Mouse (Mus musculus) cerebellum, adult 18-20 months (tissue): ENCODE results near the gene 2810408A11Rik.
A peak's percentile ranks its signal among the peaks of the same experiment; 100 is the strongest.

Experiments used
- DNase-seq, 2 experiments: peaks; one replicate each; pipeline ENCODE4 v3.0.0; 2021

Gene 2810408A11Rik

GRCm38 (mm10) chr11:69900471-69901405 is at the start of gene 2810408A11Rik, which contains the start of gene Neurl4:
2810408A11Rik (minus strand) TSS chr11:69900987.
Neurl4 (plus strand) TSS chr11:69901072.
- peak; percentile 85 to 94 for DNase-seq

- peak; percentile 77 to 82 for DNase-seq
These were observed 48.0 kb upstream of the 2810408A11Rik start for GRCm38 (mm10) chr11:69948763-69949150.

GRCm38 (mm10) chr11:69948066-69948762 is 47.4 kb upstream of the 2810408A11Rik start, which contains the start of gene Slc2a4:
Slc2a4 (minus strand) TSS chr11:69948188.
- peak; percentile 46 to 49 for DNase-seq

GRCm38 (mm10) chr11:69947337-69948065 is 46.7 kb upstream of the 2810408A11Rik start:
- no peak for DNase-seq

GRCm38 (mm10) chr11:69945997-69946891 is 45.5 kb upstream of the 2810408A11Rik start:
- DNase-seq: no peak

GRCm38 (mm10) chr11:69945216-69945615 is 44.4 kb upstream of the 2810408A11Rik start:
- no peak for DNase-seq

- no peak for DNase-seq
These were observed 40.2 kb upstream of the 2810408A11Rik start for GRCm38 (mm10) chr11:69940962-69941361.

- no peak for DNase-seq
These were observed 38.9 kb upstream of the 2810408A11Rik start for GRCm38 (mm10) chr11:69939731-69940130.

GRCm38 (mm10) chr11:69939181-69939580 is 38.4 kb upstream of the 2810408A11Rik start:
- DNase-seq: no peak

- no peak for DNase-seq
These were observed 37.7 kb upstream of the 2810408A11Rik start for GRCm38 (mm10) chr11:69938401-69938979.

- DNase-seq: no peak
These were observed 37.0 kb upstream of the 2810408A11Rik start for GRCm38 (mm10) chr11:69937834-69938233.

- no peak for DNase-seq
These were observed 36.6 kb upstream of the 2810408A11Rik start for GRCm38 (mm10) chr11:69937385-69937784.

- no peak for DNase-seq
These were observed 36.0 kb upstream of the 2810408A11Rik start for GRCm38 (mm10) chr11:69936714-69937347.

GRCm38 (mm10) chr11:69936156-69936555 is 35.4 kb upstream of the 2810408A11Rik start:
- no peak for DNase-seq

- DNase-seq: peak; percentile 91 to 96
These were observed 34.5 kb upstream of the 2810408A11Rik start, which contains the start of gene Ybx2 for GRCm38 (mm10) chr11:69935137-69935879. Ybx2 (plus strand) TSS chr11:69935796.

GRCm38 (mm10) chr11:69934681-69935080 is 33.9 kb upstream of the 2810408A11Rik start:
- DNase-seq: no peak

- DNase-seq: peak; percentile 91 to 93
These were observed 33.4 kb upstream of the 2810408A11Rik start for GRCm38 (mm10) chr11:69934169-69934568.

- DNase-seq: no peak
These were observed 32.3 kb upstream of the 2810408A11Rik start for GRCm38 (mm10) chr11:69933066-69933465.

- DNase-seq: no peak
These were observed 31.5 kb upstream of the 2810408A11Rik start for GRCm38 (mm10) chr11:69932254-69932653.

- no peak for DNase-seq
These were observed 31.0 kb upstream of the 2810408A11Rik start for GRCm38 (mm10) chr11:69931769-69932168.
